Mouse (Mus musculus): Measurements from ENCODE around the gene Fbxl14.

DNA sequence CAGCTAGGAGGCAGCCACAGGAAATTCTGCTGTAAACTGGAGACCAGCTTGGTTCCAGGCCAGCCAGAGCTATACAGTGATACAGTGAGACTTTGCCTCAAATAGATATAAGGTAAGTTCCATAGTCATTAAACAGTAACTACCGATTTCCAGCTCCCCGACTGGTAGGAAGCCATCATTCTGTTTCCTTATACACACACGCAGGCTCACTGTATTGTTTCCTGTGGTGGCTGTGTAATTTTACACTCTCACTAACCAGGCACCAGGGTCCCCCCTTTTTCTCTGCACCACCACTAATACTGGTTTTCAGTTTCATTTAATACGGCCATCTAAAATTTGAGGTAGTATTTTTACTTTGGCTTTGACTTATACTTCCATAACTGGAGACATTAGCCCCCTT lies 5.5 kb upstream of the Fbxl14 start:
- no peak for TF ChIP-seq EP300 (IDR thresholded peaks at IDR 0.05; ENCODE audit: low read depth)
- no peak for TF ChIP-seq CTCF (IDR thresholded peaks at IDR 0.05; ENCODE audit: low read depth)
